Mouse (Mus musculus): ENCODE measurements around the gene Clasp1. TPM values are rescaled to one million over a fixed set of nuclear protein-coding genes. Genes with fewer than 3 reads are reported as not detected.

Clasp1 gene
- polyA plus RNA-seq, 1 experiment: 25.6 TPM

- 57% methylated on average over 6 of the region's 6 CpGs for WGBS
- TF ChIP-seq POLR2A (IDR thresholded peaks at IDR 0.05; ENCODE audit: borderline replicate concordance, control insufficient read depth, low read depth, low read length): no peak
- TF ChIP-seq CTCF (IDR thresholded peaks at IDR 0.05; ENCODE audit: control insufficient read depth, insufficient read depth, low read length): no peak
- Histone ChIP-seq H3K27ac (ENCODE audit: control insufficient read depth, insufficient read depth, low read depth, low read length, poor library complexity) (no peak overlapping the region), H3K4me3 (replicated peaks; ENCODE audit: control insufficient read depth, low read depth, low read length) (no peak overlapping the region), H3K4me1 (ENCODE audit: control insufficient read depth, insufficient read depth, low read length) (peaks cover 3% of the 10 kb centered on the region; the same call in 1 of the 2 replicates)
Observed at GRCm38 (mm10) chr1:118398567-118398966, 9.7 kb downstream of the Clasp1 start.

GRCm38 (mm10) chr1:118399625-118400310, 10.9 kb downstream of the Clasp1 start:
- Histone ChIP-seq H3K4me1 (ENCODE audit: control insufficient read depth, insufficient read depth, low read length) (peaks cover 3% of the 10 kb centered on the region; the same call in 1 of the 2 replicates), H3K27ac (ENCODE audit: control insufficient read depth, insufficient read depth, low read depth, low read length, poor library complexity) (no peak overlapping the region), H3K4me3 (replicated peaks; ENCODE audit: control insufficient read depth, low read depth, low read length) (no peak overlapping the region)
- no peak for TF ChIP-seq POLR2A (IDR thresholded peaks at IDR 0.05; ENCODE audit: borderline replicate concordance, control insufficient read depth, low read depth, low read length)
- no peak for TF ChIP-seq CTCF (IDR thresholded peaks at IDR 0.05; ENCODE audit: control insufficient read depth, insufficient read depth, low read length)
- WGBS: 38% methylated on average over 8 of the region's 8 CpGs

GRCm38 (mm10) chr1:118401991-118402390, 13.1 kb downstream of the Clasp1 start:
- H3K4me1 ChIP-seq (ENCODE audit: control insufficient read depth, insufficient read depth, low read length): peaks cover 3% of the 10 kb centered on the region; the same call in 1 of the 2 replicates
- WGBS: 92% methylated on average over 4 of the region's 4 CpGs
- no peak overlapping the region for H3K27ac ChIP-seq (ENCODE audit: control insufficient read depth, insufficient read depth, low read depth, low read length, poor library complexity)
- H3K4me3 ChIP-seq (replicated peaks; ENCODE audit: control insufficient read depth, low read depth, low read length): no peak overlapping the region
- TF ChIP-seq CTCF (IDR thresholded peaks at IDR 0.05; ENCODE audit: control insufficient read depth, insufficient read depth, low read length) (no peak), POLR2A (IDR thresholded peaks at IDR 0.05; ENCODE audit: borderline replicate concordance, control insufficient read depth, low read depth, low read length) (no peak)

- Histone ChIP-seq H3K27ac (ENCODE audit: control insufficient read depth, insufficient read depth, low read depth, low read length, poor library complexity) (no peak overlapping the region), H3K4me3 (replicated peaks; ENCODE audit: control insufficient read depth, low read depth, low read length) (no peak overlapping the region), H3K4me1 (ENCODE audit: control insufficient read depth, insufficient read depth, low read length) (peaks cover 3% of the 10 kb centered on the region; the same call in 1 of the 2 replicates)
- no peak for TF ChIP-seq CTCF (IDR thresholded peaks at IDR 0.05; ENCODE audit: control insufficient read depth, insufficient read depth, low read length)
- no peak for TF ChIP-seq POLR2A (IDR thresholded peaks at IDR 0.05; ENCODE audit: borderline replicate concordance, control insufficient read depth, low read depth, low read length)
- 85% methylated on average over 8 of the region's 8 CpGs for WGBS
Observed at GRCm38 (mm10) chr1:118402556-118402955, 13.7 kb downstream of the Clasp1 start.

- H3K27ac ChIP-seq (ENCODE audit: control insufficient read depth, insufficient read depth, low read depth, low read length, poor library complexity): no peak overlapping the region
- TF ChIP-seq POLR2A (IDR thresholded peaks at IDR 0.05; ENCODE audit: borderline replicate concordance, control insufficient read depth, low read depth, low read length) (no peak), CTCF (IDR thresholded peaks at IDR 0.05; ENCODE audit: control insufficient read depth, insufficient read depth, low read length) (no peak)
- no peak overlapping the region for H3K4me3 ChIP-seq (replicated peaks; ENCODE audit: control insufficient read depth, low read depth, low read length)
- H3K4me1 ChIP-seq (ENCODE audit: control insufficient read depth, insufficient read depth, low read length): peaks cover 3% of the 10 kb centered on the region; the same call in 1 of the 2 replicates
- WGBS: 93% methylated on average over 6 of the region's 6 CpGs
Observed at GRCm38 (mm10) chr1:118402966-118403365, 14.1 kb downstream of the Clasp1 start.

GRCm38 (mm10) chr1:118403440-118403839, 14.6 kb downstream of the Clasp1 start:
- WGBS: 63% methylated on average over 3 of the region's 3 CpGs
- no peak overlapping the region for H3K27ac ChIP-seq (ENCODE audit: control insufficient read depth, insufficient read depth, low read depth, low read length, poor library complexity)
- no peak for TF ChIP-seq POLR2A (IDR thresholded peaks at IDR 0.05; ENCODE audit: borderline replicate concordance, control insufficient read depth, low read depth, low read length)

GRCm38 (mm10) chr1:118407586-118408250, 18.9 kb downstream of the Clasp1 start:
- Histone ChIP-seq H3K4me1 (ENCODE audit: control insufficient read depth, insufficient read depth, low read length) (no peaks in the 10 kb centered on the region), H3K4me3 (replicated peaks; ENCODE audit: control insufficient read depth, low read depth, low read length) (no peak overlapping the region), H3K27ac (ENCODE audit: control insufficient read depth, insufficient read depth, low read depth, low read length, poor library complexity) (no peak overlapping the region)
- TF ChIP-seq CTCF (IDR thresholded peaks at IDR 0.05; ENCODE audit: control insufficient read depth, insufficient read depth, low read length): no peak
- no peak for TF ChIP-seq POLR2A (IDR thresholded peaks at IDR 0.05; ENCODE audit: borderline replicate concordance, control insufficient read depth, low read depth, low read length)
- WGBS: 84% methylated on average over 7 of the region's 7 CpGs

More at GRCm38 (mm10) chr1:118403440-118403839, 14.6 kb downstream of the Clasp1 start:
- peaks cover 3% of the 10 kb centered on the region; the same call in 1 of the 2 replicates for H3K4me1 ChIP-seq (ENCODE audit: control insufficient read depth, insufficient read depth, low read length)
- no peak overlapping the region for H3K4me3 ChIP-seq (replicated peaks; ENCODE audit: control insufficient read depth, low read depth, low read length)

- TF ChIP-seq POLR2A (IDR thresholded peaks at IDR 0.05; ENCODE audit: borderline replicate concordance, control insufficient read depth, low read depth, low read length) (no peak), CTCF (IDR thresholded peaks at IDR 0.05; ENCODE audit: control insufficient read depth, insufficient read depth, low read length) (no peak)
- WGBS: 85% methylated on average over 4 of the region's 4 CpGs
- Histone ChIP-seq H3K4me1 (ENCODE audit: control insufficient read depth, insufficient read depth, low read length) (no peaks in the 10 kb centered on the region), H3K4me3 (replicated peaks; ENCODE audit: control insufficient read depth, low read depth, low read length) (no peak overlapping the region), H3K27ac (ENCODE audit: control insufficient read depth, insufficient read depth, low read depth, low read length, poor library complexity) (no peak overlapping the region)
Observed at GRCm38 (mm10) chr1:118409249-118409648, 20.4 kb downstream of the Clasp1 start.
